Mouse (Mus musculus) small intestine, adult 2 months (tissue): ENCODE measurements around the gene Ap1b1. TPM values are rescaled to one million over a fixed set of nuclear protein-coding genes. Genes with fewer than 3 reads are reported as not detected.
"Not testable (repeated sequence)": the region's sequence is repeated elsewhere in the genome, so short reads cannot be mapped to it uniquely, and the experiment has no call there.

Source experiments
- H3K27ac ChIP-seq: fragments of 200-500 bp; 2 replicates; pipeline ENCODE4 v1.5.1; 2012; ENCODE audit warnings: low read depth, low read length, control low read depth, inconsistent platforms; ENCODE audit not compliant: insufficient read depth
- H3K27me3 ChIP-seq: fragments of 200-500 bp; 2 replicates; pipeline ENCODE4 v1.6.1; 2012; ENCODE audit warnings: mild to moderate bottlenecking, moderate library complexity, low read length, inconsistent platforms; ENCODE audit not compliant: control insufficient read depth, insufficient read depth
- H3K36me3 ChIP-seq: fragments of 200-500 bp; 2 replicates; pipeline ENCODE4 v1.6.1; 2012; ENCODE audit warnings: mild to moderate bottlenecking, low read length, control low read depth, inconsistent platforms; ENCODE audit not compliant: control insufficient read depth, insufficient read depth
- H3K4me1 ChIP-seq: fragments of 200-500 bp; 2 replicates; pipeline ENCODE4 v1.6.1; 2012; ENCODE audit warnings: low read length, inconsistent platforms, mixed read lengths; ENCODE audit not compliant: control insufficient read depth, insufficient read depth, insufficient read length
- H3K4me3 ChIP-seq: fragments of 200-500 bp; 2 replicates; pipeline ENCODE4 v1.5.1; 2012; ENCODE audit warnings: low read depth, mild to moderate bottlenecking, control low read depth, inconsistent platforms, low read length, moderate library complexity
- CTCF ChIP-seq: fragments of 200-500 bp; IDR thresholded peaks from 2 replicates; pipeline ENCODE4 v1.5.1; 2012; ENCODE audit warnings: low read depth, mild to moderate bottlenecking, control low read depth, inconsistent platforms, low read length, moderate library complexity, mixed read lengths; ENCODE audit not compliant: insufficient replicate concordance, insufficient read length; ENCODE audit errors: extremely low read depth
- POLR2A ChIP-seq: fragments of 200-500 bp; IDR thresholded peaks from 2 replicates; pipeline ENCODE4 v1.6.1; 2012; ENCODE audit warnings: low read depth, mild to moderate bottlenecking, control low read depth, inconsistent platforms, low read length, moderate library complexity
- WGBS: fragments of 180-500 bp; shearing (Covaris S2); methylation state at CpG from one replicate; pipeline ENCODE4 v1.1.7; 2018; 5-methylcytosine and 5-hydroxymethylcytosine counted together
- polyA plus RNA-seq: library from polyadenylated mRNA; depleted of rRNA; stranded (reverse); fragments of >200 nt; gene quantifications from 2 replicates; pipeline ENCODE4 v1.2.3, GENCODE M21; 2012

Gene Ap1b1
- polyA plus RNA-seq, 1 experiment = 96.1 TPM

DNA sequence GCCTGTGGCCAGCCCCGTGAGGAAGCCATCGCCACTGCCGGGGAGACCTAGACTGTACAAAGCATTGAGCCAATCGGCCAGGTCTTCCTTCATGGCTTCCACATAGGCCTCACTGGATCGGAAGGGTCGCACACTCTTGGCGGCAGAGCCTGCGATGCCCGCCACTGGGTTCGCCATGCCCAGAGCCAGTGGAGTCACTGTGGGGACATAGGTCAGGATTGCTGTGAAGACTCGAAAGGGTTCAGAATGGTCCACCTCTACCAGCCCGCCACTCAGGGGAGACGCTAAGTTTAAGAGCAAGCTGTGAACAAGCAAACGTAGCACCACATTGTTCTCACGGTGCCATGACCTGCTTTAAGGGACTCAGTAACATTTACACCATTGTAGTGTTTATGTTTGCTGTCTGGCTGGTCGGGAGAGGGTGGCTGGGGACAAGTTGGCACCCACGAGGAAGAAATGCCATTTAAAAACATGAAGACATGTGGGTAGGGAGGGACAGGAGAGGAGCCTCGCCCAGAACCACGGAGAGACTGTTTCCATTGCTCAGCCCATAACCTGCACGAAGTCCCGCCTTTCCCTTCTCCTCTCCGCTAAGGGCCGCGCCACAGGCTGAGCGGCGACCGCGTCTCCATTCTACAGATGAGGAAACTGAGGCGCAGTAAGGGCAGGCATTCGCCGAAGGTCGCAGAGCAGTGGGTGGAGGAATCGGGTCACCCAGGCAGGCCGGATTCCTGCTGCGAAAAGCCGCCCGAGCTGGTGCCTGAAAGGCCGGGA is 77.8 kb downstream of the Ap1b1 start:
- Histone ChIP-seq H3K4me3 (peak overlapping the region; percentile 82), H3K4me1 (peaks cover 32% of the 10 kb centered on the region), H3K36me3 (peaks cover 20% of the 10 kb centered on the region), H3K27ac (no peak overlapping the region), H3K27me3 (no peaks in the 10 kb centered on the region)
- 22% methylated on average over 38 of the region's 38 CpGs for WGBS
- TF ChIP-seq CTCF (no peak), POLR2A (no peak)

GRCm38 (mm10) chr11:5065056-5065821 is 78.6 kb downstream of the Ap1b1 start, which contains the start of gene Gas2l1:
Gene Gas2l1 (minus strand): TSS chr11:5065327.
- Histone ChIP-seq H3K4me3 (peak within 1 kb of the TSS; percentile 82), H3K27ac (peak within 1 kb of the TSS; percentile 75), H3K4me1 (peaks cover 28% of the 10 kb centered on the region), H3K27me3 (no peaks in the 10 kb centered on the region), H3K36me3 (peaks cover 23% of the 10 kb centered on the region)
- under 1% methylated on average over 49 of the region's 50 CpGs for whole genome bisulfite sequencing
- peak; percentile 30 for TF ChIP-seq POLR2A
- TF ChIP-seq CTCF = peak; percentile 66; the same call in 1 of the 2 replicates

GRCm38 (mm10) chr11:5067063-5067462 is 80.4 kb downstream of the Ap1b1 start:
- peaks cover 18% of the 10 kb centered on the region for H3K4me1 ChIP-seq
- H3K27me3 ChIP-seq = no peaks in the 10 kb centered on the region

DNA sequence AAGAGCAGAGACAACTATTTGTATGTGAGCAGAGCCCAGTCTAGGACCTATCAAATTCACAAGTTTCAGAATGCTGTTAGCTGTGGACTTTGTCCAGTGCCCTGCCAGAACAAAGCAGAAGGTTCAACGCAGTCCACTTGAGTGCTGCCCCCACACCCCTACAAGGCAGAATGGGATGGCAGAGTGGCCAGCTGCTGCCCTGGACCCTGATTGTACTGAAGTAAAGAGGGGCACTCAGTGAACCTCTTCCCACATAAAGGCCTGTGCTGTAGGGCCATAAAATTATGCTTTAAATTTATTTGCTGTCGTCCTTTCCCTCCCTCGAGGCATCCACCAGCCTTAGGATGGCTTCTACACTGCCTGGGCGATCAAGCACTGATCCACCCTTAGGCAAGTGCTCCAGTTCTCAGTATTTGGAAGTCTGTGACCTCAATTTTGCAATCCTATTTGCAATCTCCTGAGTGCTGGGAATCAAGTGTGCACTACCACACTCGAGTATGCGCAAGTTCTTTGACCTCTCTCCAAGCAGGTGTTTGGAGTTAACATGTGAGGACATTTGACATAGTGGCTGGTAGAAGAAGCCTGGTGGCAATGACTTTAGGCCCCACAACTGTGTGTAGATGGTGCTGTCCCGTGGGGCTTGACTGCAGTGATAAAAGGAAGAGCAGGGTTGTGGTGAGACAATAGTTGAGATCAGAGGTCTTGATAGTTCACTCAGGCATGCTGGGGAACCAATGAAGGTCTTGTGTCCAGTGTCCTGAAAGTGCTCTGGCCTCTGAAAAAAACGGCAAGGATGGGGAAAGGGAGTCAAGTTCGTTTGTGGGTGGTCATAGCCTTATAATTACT is 81.7 kb downstream of the Ap1b1 start:
- WGBS = 52% methylated on average over 9 of the region's 9 CpGs
- peaks cover 9% of the 10 kb centered on the region for H3K4me1 ChIP-seq
- no peak for TF ChIP-seq CTCF
- TF ChIP-seq POLR2A = no peak
- no peak overlapping the region for H3K4me3 ChIP-seq
- no peak overlapping the region for H3K27ac ChIP-seq
- H3K36me3 ChIP-seq = peaks cover 46% of the 10 kb centered on the region
- H3K27me3 ChIP-seq = no peaks in the 10 kb centered on the region

More at GRCm38 (mm10) chr11:5067063-5067462, 80.4 kb downstream of the Ap1b1 start:
- H3K27ac ChIP-seq = no peak overlapping the region
- H3K36me3 ChIP-seq = peaks cover 34% of the 10 kb centered on the region
- no peak overlapping the region for H3K4me3 ChIP-seq
- no peak for TF ChIP-seq CTCF
- no peak for TF ChIP-seq POLR2A

DNA sequence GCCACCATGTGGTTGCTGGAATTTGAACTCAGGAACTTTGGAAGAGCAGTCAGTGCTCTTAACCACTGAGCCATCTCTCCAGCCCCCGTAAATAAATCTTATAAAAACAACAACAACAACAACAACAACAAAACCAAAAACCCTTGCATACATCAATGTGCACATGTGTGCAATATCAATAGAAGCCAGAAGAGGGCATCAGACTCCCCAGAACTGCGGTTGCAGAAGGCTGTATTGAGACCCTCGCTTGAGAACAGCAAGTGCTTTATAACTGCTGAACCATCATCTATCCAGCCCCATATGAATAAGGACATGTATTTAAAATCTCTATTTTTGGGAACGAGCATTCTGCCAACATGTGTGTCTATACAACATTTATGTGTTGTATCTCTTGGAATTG is 88.3 kb downstream of the Ap1b1 start:
- TF ChIP-seq CTCF (no peak; the same call in 1 of the 2 replicates), POLR2A (no peak)
- Histone ChIP-seq H3K36me3 (peaks cover 69% of the 10 kb centered on the region), H3K4me1 (no peaks in the 10 kb centered on the region), H3K27me3 (no peaks in the 10 kb centered on the region), H3K4me3 (no peak overlapping the region), H3K27ac (no peak overlapping the region)
- 63% methylated on average over 4 of the region's 4 CpGs for WGBS

DNA sequence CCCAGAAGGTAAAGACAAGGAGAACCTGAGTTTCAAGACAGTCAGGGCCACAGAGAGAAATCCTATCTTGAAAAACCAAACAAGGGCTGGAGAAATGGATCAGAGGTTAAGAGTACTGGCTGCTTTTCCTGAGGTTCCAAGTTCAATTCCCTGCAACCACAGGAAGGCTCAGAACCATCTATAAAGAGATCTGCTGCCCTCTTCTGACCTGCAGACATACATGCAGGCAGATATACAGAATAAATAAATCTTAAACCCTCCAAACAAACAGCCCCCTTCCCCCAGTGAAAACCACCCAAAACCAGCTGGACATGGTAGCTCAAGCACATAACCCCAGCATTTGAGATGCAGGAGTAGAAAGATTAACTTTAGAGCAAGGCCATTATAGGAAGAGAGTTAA is 89.1 kb downstream of the Ap1b1 start:
- Histone ChIP-seq H3K36me3 (peaks cover 68% of the 10 kb centered on the region), H3K4me1 (no peaks in the 10 kb centered on the region)

DNA sequence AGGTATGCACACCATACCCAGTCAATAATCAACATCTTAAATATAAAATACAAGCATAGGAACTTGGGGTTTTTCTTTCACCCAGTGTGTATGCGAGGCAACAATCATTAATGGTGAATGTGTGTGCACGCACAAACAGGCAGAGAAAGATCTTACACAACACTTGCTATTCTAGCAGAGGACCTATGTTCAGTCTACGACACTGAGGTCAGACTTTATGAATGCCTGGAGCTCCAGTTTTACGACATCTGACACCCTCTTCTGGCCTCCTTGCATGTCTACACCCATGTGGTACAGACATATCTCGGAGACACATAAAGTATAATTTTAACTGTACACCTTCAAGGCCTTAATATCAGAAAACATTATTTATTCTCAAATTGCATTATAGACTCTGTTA is 90.2 kb downstream of the Ap1b1 start:
- H3K27ac ChIP-seq, H3K4me3 ChIP-seq, H3K27me3 ChIP-seq, H3K4me1 ChIP-seq: not testable (repeated sequence)
- peaks cover 64% of the 10 kb centered on the region for H3K36me3 ChIP-seq
- 82% methylated on average over 4 of the region's 5 CpGs for WGBS

More for the DNA sequence above, 89.1 kb downstream of the Ap1b1 start:
- Histone ChIP-seq H3K4me3 (no peak overlapping the region), H3K27me3 (no peaks in the 10 kb centered on the region), H3K27ac (no peak overlapping the region)
- TF ChIP-seq CTCF (no peak), POLR2A (no peak)
